Mouse (Mus musculus): ENCODE measurements around the gene Tbc1d2.

Tbc1d2 gene

GRCm38 (mm10) chr4:46650086-46650753 is at the start of gene Tbc1d2:
Tbc1d2 (minus strand) TSS chr4:46650209.
- DNase-seq, result peak; percentile 95

GRCm38 (mm10) chr4:46696467-46696866 is 46.5 kb upstream of the Tbc1d2 start:
- DNase-seq, result no peak

DNA sequence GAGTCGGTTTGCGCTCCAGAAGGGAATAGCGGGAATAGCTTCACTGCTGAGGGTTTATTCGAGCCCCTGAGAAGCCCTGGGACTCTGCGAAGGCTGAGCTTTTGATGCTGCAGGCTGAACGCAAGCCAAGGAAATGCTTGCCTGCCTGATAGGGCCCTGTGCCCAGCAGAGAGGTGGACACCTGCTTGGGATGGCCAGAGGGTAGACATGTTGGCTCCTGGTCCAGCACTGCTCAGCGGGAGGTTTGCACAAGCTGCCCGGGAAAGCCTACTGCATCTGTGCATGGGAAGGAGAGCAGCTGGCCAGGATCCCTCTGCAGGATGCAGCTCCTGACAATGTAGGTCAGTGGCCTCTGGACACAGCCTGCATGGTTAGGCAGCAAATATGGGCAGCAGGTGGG is 40.6 kb upstream of the Tbc1d2 start:
- DNase-seq, result no peak

- DNase-seq, result no peak
These were observed 40.0 kb upstream of the Tbc1d2 start for GRCm38 (mm10) chr4:46690023-46690420.

DNA sequence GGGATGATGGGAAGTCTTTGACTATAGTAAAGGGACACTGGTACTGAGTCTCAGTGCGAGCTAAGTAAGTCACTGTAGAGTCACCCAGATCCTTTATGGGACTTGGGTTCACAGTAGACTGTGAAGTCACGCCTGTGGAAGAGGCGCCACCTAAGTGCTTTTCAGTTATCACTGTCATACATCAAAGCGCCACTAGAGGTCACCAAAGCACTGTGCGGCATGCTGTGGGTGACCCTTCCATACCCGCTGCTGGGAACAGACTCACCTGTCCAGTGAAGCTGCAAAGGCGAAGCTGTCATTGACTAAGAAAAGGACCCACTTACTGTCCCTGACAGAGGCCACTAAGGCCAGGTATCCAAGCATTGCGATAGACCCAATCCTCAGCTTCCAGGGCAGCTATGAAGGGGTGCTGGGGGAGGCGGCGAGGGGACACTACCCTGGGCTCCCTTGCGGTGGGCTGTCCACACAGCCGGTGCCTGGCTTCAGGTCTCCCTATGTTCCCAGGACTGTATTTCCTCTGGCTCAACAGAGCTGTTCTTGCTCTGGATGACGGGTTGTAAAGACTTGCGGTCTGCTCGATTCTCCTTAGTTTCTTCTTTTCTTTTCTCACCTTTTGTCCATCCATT is 39.5 kb upstream of the Tbc1d2 start:
- peak; percentile 81 for DNase-seq

- no peak for DNase-seq
These were observed 38.3 kb upstream of the Tbc1d2 start for GRCm38 (mm10) chr4:46688213-46688832.

DNA sequence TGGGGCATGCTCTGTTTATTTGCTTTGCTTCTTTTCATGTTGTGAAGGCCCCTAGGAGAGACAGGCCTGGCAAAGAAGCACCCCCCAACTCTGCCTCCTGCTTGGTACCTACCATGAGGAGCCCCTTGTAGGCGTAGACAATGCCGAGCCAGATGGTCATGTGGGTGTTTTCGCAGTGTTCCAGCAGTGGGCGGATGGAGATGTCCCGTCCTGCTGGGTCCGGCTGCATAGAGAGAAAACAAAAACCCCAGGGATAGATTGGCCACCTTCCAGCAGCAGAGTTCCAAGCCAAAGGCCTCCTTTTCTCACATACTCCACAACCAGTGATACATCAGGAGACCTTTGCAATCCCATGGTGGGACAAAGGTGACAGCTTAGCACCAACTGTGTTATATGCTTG is 34.2 kb upstream of the Tbc1d2 start:
- DNase-seq, result peak; percentile 5

DNA sequence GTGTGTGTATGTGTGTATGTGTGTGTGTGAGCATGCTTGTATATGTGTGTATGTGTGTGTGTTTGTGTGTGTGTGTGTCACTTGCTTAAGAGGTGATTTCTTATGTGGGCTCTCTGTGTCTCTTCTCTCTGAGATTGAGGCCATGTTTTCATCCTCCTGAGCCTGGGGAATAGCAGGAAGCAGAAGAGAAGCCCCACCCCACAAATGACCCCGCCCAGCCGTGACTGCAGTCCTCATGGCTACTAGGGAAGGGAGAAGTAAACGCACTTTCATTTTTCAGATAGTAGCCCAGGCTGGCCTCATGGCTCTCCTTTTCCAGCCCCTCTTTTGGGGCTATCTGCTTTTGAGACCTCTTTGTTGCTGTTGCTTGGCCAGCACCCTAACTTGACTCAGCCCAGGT is 26.6 kb upstream of the Tbc1d2 start:
- no peak for DNase-seq

GRCm38 (mm10) chr4:46675992-46676391 is 26.0 kb upstream of the Tbc1d2 start:
- no peak for DNase-seq

- DNase-seq, result no peak
These were observed 25.3 kb upstream of the Tbc1d2 start for GRCm38 (mm10) chr4:46675272-46675785.

DNA sequence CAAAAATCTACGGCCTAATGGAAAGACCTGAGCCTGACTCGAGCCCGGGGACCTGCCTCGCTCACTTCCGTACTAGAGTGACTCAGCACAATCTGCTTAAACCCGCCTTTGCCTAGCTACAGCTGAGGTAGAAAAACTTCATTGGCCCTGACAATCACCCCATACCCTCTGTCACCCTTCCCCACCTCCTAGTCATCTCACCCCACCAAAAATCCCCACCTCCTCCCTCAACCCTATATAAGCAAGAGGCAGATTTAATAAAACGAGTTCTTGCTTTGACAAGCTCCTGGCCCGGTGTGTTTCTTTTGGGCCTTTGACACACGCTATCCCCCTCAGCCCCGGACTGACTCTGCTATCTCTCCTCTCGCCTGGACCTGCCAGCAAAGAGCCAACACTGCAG is 18.6 kb upstream of the Tbc1d2 start:
- DNase-seq, result no peak

DNA sequence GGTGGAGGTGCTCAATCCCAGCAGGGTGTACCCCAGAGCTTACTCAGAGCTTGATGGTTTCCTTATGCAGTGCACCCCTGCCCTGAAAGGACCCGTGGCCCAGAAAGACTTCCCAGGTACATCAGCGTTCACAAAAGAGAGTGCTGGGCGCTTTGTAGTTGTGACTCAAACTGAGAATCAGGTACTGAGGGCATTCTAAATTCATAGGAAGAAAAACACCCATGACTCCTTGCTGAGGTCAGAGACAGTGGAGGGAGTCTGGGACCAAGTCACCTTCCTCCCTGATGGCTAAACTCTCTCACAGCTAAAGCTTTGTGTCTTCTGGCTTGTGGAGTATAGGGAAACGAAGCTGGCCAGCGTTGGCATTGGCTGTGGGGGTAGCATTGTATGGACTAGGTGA is 16.4 kb upstream of the Tbc1d2 start:
- no peak for DNase-seq

- DNase-seq, result no peak
These were observed 15.4 kb upstream of the Tbc1d2 start for GRCm38 (mm10) chr4:46665371-46665774.

- DNase-seq, result peak; percentile 51
These were observed 14.4 kb upstream of the Tbc1d2 start for GRCm38 (mm10) chr4:46664123-46665009.

DNA sequence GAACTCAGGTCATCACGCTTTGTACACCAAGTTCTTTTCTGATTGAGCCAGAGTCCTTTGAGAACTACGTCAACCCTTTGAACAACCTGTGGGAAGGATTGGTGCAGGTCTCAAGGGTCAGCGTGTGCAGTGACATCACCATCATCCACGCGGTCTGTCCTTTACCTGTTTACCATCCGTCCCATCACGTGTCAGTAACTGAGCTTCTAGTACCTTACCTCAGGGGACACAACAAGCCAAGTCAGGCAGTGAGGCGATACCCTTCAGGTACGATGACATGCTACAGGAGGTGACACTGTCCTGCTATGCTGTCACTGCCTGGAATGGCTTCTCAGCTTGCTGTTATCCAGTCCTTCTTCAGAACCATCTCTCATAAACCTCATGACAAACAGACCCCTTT is 11.4 kb upstream of the Tbc1d2 start:
- no peak for DNase-seq

DNA sequence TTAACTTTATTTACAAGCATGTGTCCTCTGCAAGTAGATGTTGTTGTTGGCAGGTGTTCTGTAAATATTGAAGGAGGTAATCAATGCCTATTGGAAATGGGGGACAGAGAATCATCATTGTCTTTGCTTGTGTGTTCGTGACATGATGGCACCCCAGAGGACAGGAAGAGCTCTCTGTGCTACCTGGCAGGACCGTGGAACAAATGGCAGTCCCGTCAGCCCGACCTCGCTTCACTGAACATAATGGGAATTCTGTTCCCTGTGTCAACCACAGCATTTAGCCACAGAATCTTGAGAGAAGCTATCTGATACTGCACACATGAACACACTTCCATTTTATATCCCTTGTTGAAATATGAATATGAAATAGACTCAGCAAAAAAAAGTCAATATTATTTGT is 8.9 kb upstream of the Tbc1d2 start:
- no peak for DNase-seq

DNA sequence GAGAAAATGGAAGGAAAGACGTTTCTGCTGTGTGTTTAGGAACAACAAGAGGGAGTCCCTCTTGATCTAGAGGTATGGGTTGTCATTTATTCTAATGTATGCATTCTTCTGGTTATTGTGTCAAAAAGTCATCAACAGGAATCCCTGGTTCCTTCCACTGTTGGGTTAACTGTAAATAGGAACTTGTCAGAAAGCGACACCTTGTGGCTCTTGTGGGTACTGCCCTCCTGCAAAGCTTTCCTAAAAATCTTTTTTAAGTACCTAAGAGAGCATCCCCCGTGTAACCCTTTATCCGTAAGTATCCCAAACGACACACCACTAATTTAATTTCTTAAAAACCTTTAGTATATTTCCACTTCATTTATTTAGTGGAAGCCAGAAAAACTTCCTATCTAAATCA is 7.1 kb upstream of the Tbc1d2 start:
- peak; percentile 87 for DNase-seq

DNA sequence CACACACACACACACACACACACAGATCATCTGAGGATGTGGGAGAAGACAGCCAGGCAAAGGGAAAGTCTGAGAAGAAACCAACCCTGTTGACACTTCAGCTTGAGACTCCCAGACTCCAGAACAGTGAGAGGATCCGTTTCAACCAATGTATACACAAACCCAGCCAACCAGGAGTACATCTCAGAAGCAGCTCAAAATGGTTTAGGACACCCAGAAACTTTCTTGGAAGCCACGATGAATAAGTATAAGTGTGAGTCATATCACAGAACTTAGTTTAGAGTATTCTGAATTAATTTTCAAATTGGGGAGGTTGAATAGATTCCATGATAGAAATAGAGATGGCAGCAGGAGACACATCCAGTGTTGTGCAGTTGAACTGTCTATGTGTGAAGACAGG is 5.9 kb upstream of the Tbc1d2 start:
- DNase-seq, result no peak

DNA sequence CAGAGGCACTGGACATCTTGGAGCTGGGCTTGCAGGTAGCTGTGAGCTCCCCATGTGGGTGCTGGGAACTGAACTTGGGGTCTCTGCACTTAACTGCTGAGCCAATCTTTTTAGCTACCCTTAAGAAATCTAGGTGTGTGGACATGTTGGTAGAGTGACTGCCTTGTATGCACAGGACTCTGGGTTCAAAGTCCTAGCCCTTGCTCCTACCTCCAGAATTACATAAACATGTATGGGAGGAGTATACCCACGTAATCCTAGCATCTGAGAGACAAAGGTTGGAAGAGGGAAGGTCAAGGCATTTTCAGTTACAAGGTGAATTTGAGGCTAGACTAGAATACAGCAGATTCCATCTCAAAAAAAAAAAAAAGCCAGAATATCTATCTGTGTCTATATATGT is 5.3 kb upstream of the Tbc1d2 start:
- no peak for DNase-seq

DNA sequence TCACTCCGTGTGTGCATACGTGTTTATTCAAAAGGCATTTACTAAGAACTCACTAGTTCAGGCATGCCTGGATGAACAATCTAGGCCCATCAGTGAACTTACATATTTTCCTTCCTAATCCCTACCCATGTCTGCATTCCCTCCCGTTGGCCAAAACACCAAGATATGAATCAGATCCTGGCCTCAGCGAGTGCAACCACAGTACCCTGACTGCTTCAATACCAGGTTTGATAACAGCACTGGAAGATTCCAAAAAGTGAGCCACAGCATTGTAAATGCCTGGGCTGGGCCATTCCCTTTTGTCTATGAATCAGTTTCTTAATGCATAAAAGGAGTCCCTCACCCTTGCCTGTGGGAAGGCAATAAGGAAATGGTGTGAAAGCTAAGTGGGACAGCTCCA is 848 bp downstream of the Tbc1d2 start:
- DNase-seq, result no peak

DNA sequence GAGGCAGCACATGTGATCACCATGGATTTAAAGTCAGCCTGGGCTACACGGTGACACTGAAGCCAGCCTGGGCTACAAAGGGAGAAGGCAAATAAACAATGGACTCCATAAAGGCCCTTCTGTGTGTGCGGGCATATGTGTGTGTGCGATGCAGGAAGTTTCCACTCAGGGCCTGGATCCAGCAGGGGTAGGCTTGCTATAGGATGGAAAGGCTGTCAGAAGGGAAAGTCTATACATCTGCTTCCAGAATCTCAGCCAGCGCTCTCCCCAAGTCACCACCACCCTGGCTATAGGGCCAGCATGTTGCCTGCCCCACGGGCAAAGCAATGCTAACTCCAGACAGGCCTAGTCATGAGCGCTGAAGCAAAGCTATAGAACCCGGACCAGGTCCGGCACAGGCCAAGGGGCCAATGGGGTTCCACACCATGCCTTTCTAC is 6.3 kb downstream of the Tbc1d2 start:
- DNase-seq, result no peak

DNA sequence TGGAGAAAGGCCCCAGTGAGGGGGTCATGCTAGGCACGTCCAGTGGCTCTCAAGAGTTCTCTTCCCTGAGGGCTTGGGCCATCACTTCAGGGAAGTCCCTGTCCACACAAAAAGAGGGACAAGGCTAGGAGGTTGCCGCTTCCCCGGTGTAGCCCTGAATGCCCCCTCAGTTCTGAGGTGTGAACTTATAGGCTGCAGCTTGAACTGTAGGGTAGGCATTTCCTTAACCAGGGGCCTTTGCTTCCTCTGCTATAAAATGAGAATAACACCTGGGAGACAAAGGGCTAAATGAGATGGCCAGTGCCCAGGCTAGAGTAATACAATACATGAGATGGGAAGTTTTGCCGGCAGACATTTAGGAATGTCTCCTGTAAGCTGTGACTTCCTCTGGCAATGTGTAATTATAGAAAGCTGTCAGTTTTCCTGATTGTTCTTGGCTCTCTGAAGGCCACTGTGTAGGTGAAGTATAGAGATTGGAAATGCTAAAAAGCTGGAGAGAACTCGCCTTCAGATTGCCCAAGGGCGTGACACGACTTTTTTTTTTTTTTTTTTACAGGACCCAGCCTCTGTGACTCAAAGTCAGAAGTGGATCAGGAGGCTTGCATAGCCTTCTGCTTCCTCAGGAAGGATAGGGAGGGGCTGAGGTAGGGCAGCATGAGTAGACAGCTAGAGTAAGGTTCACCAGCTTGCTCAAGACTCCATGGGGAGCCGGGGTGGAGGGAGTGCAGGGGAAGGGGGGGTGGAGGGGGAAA is 6.9 kb downstream of the Tbc1d2 start:
- DNase-seq, result peak; percentile 34

Data from lung, postnatal 14 days (tissue).